Mouse (Mus musculus) thymus, adult 2 months (tissue): ENCODE data around the gene Ptgr2.

Experiments used
- CTCF ChIP-seq: fragments of 200-500 bp; IDR thresholded peaks from 2 replicates; pipeline ENCODE4 v1.5.1; 2012; ENCODE audit warnings: mild to moderate bottlenecking, control low read depth, low read length, moderate library complexity, borderline replicate concordance; ENCODE audit not compliant: control insufficient read depth, poor library complexity, insufficient read depth; ENCODE audit errors: extremely low read depth
- POLR2A ChIP-seq: fragments of 200-500 bp; IDR thresholded peaks from 2 replicates; pipeline ENCODE4 v1.6.1; 2012; ENCODE audit warnings: mild to moderate bottlenecking, low read length, control low read depth, moderate library complexity; ENCODE audit not compliant: control insufficient read depth, poor library complexity, insufficient read depth; ENCODE audit errors: extremely low read depth

DNA sequence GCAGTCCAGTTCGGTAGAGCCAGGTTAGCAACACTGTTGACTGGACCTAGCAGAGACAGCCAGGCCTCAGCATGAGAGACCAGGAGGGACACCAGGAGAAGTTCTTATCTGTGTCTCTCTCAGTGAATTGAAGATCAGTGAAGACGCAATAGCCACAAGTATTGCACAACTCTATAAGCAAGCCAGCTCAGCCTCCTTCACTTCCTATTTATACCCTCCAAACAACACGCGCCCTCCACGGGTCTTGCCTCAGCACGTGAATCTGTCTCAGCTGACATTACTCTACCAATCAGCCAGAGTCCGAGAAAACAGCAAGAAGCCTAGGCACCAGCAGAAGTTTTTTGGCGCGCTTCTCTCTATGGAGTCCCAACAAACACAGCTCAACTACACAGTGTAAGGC lies 9.7 kb upstream of the Ptgr2 start:
- TF ChIP-seq POLR2A, result no peak
- no peak for TF ChIP-seq CTCF
